Mouse (Mus musculus) G1E-ER4 (cell line): ENCODE data around the gene Zfp868. TPM values are rescaled to one million over a fixed set of nuclear protein-coding genes. Genes with fewer than 3 reads are reported as not detected.

Source experiments
- GATA1 ChIP-seq: IDR thresholded peaks from one replicate; pipeline ENCODE4 v1.8.0; 2012; ENCODE audit warnings: low read length, inconsistent platforms
- polyA plus RNA-seq: library from polyadenylated mRNA; stranded (reverse); fragments of >175 nt; gene quantifications from 2 replicates; pipeline ENCODE4 v1.2.3, GENCODE M21; 2012

Gene Zfp868
- polyA plus RNA-seq = 0.50 and 0.67 TPM in 2 replicates

DNA sequence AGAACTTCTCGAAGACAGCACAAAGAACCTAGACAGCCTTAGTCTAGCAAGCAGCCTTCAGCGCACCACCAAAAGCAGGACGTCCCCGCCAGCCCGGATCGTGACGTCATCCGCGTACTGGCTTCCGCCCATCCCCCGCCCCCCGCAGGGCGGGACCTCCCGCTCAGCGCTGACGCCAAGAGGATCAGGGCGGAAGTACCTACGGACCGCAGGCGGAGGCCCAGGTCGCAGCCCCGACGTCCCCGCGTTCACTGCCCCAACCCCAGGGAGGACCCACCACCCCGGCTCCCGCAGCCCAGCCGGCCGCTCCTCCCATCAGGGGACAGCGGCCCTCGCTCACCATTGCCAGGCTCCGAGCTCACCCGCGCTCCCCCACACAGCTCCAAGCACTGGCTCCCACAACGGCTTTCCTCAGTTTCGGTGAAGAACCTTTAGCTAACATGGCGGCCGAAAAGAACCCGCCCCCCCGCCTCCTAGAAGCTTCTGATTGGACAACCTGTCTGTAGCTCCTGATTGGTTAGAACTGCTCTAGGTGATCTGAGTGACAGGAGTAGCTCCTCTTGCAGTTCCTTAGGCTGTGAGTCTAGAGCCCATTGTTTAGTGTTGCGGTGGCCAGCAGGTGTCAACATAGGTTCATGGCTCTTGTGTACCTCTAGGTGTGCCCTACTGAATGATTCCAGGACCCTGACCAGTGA lies at the start of gene Zfp868:
Zfp868 (minus strand) TSS at position 454 of the 695 bp plus-strand sequence.
- TF ChIP-seq GATA1 = no peak

- TF ChIP-seq GATA1 = no peak
Observed at GRCm38 (mm10) chr8:69661294-69661693, 35.9 kb upstream of the Zfp868 start.

GRCm38 (mm10) chr8:69654358-69654981 lies 29.1 kb upstream of the Zfp868 start, which contains the start of gene Zfp964:
Gene Zfp964 (plus strand): TSS chr8:69654479.
- TF ChIP-seq GATA1 = no peak

DNA sequence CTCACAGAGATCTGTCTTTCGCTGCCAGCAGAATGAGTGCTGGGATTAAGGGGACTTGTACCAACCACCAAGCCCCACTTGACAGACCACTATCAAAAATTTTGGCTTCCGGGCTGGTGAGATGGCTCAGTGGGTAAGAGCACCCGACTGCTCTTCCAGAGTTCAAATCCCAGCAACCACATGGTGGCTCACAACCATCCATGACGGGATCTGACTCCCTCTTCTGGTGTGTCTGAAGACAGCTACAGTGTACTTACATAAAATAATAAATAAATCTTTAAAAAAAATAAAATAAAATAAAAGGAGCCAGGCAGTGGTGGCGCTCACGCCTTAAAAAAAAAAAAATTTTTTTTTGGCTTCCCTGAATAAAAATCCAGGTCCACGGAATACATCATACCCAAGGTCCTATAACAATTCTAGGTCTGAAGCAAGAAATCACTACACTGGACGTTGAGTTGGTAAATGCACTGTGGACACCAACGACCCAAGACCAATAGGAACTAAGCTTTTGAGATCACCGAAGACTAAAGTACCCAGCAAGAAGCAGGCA lies 28.5 kb upstream of the Zfp868 start:
- TF ChIP-seq GATA1 = no peak

DNA sequence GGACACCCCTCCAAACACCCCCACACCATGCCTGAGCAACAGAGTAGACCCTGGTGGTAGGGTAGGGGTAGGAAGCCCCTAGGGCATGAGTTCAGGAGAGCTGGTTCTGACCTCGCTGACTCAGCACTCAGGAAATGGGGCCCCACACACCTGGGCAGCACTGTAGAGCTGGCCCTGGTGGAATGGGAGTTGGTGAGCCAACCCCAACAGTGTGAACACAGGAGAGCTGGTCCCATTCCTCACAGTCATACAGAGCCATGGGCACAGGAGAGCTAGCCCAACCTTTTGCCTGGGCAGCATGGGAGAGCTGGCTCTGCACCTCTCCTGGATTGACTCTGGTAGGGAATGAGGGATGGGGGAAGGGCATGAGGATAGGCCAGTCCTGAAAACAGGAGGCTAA lies 7.3 kb downstream of the Zfp868 start:
- no peak for TF ChIP-seq GATA1

GRCm38 (mm10) chr8:69614687-69615086 lies 10.7 kb downstream of the Zfp868 start:
- no peak for TF ChIP-seq GATA1

- no peak for TF ChIP-seq GATA1
Observed at GRCm38 (mm10) chr8:69584611-69585202, 40.6 kb downstream of the Zfp868 start.

Other genes with a start within 250 kb of the Zfp868 start
- gene Gm9495, start 172.0 kb downstream of the Zfp868 start, polyA plus RNA-seq = not detected in 2 replicates
- gene Gm7697, start 102.6 kb downstream of the Zfp868 start, polyA plus RNA-seq = not detected in 2 replicates
- not detected in 2 replicates for gene Zfp964, start 28.9 kb upstream of the Zfp868 start, polyA plus RNA-seq
- gene Zfp869, start 85.2 kb upstream of the Zfp868 start, polyA plus RNA-seq = 0.90 and 0.98 TPM in 2 replicates
- 0.80 and 1.0 TPM in 2 replicates for gene Zfp963, start 124.4 kb upstream of the Zfp868 start, polyA plus RNA-seq
- gene Gm20422, start 149.3 kb upstream of the Zfp868 start, polyA plus RNA-seq = 0.72 and 1.4 TPM in 2 replicates
- gene Atp13a1, start 165.6 kb upstream of the Zfp868 start, polyA plus RNA-seq = 42.1 and 42.9 TPM in 2 replicates
- 1.4 and 1.5 TPM in 2 replicates for gene Zfp866, start 165.6 kb upstream of the Zfp868 start, polyA plus RNA-seq
- 29.1 and 44.6 TPM in 2 replicates for gene Gmip, start 183.1 kb upstream of the Zfp868 start, polyA plus RNA-seq
- 0.38 and 0.43 TPM in 2 replicates for gene Lpar2, start 196.9 kb upstream of the Zfp868 start, polyA plus RNA-seq
- 3.3 and 4.0 TPM in 2 replicates for gene Pbx4, start 206.9 kb upstream of the Zfp868 start, polyA plus RNA-seq